Mouse (Mus musculus): ENCODE data around the gene Sprr2i.

The Sprr2i gene

GRCm38 (mm10) chr3:92407691-92408090, at the start of gene Sprr2i:
TSS of gene Sprr2i (plus strand) at chr3:92407991.
- no peak for DNase-seq (ENCODE audit: low spot score in 2 of 2)

- DNase-seq (ENCODE audit: low spot score in 2 of 2): no peak
Measured at GRCm38 (mm10) chr3:92361619-92362018, 46.2 kb upstream of the Sprr2i start.

- DNase-seq (ENCODE audit: low spot score in 2 of 2): no peak
Measured at GRCm38 (mm10) chr3:92364887-92365286, 42.9 kb upstream of the Sprr2i start, which contains the start of gene Sprr2f. TSS of gene Sprr2f (plus strand) at chr3:92365187.

GRCm38 (mm10) chr3:92373613-92374012, 34.2 kb upstream of the Sprr2i start:
- no peak for DNase-seq (ENCODE audit: low spot score in 2 of 2)

GRCm38 (mm10) chr3:92385385-92385784, 22.4 kb upstream of the Sprr2i start, which contains the start of gene Sprr2h:
TSS of gene Sprr2h (plus strand) at chr3:92385685.
- DNase-seq (ENCODE audit: low spot score in 2 of 2): no peak

- DNase-seq (ENCODE audit: low spot score in 2 of 2): no peak
Measured at GRCm38 (mm10) chr3:92394301-92394700, 13.5 kb upstream of the Sprr2i start.

GRCm38 (mm10) chr3:92417782-92418181, 10.0 kb downstream of the Sprr2i start, which contains the start of gene Sprr2j-ps:
TSS of gene Sprr2j-ps (plus strand) at chr3:92418082.
- DNase-seq (ENCODE audit: low spot score in 2 of 2): no peak

GRCm38 (mm10) chr3:92429323-92429722, 21.5 kb downstream of the Sprr2i start, which contains the start of gene Gm9774:
TSS of gene Gm9774 (minus strand) at chr3:92429423.
- DNase-seq (ENCODE audit: low spot score in 2 of 2): no peak

- no peak for DNase-seq (ENCODE audit: low spot score in 2 of 2)
Measured at GRCm38 (mm10) chr3:92432282-92432681, 24.5 kb downstream of the Sprr2i start, which contains the start of gene Sprr2k. TSS of gene Sprr2k (plus strand) at chr3:92432582.

GRCm38 (mm10) chr3:92438689-92439088, 30.9 kb downstream of the Sprr2i start, which contains the start of gene Sprr1b:
TSS of gene Sprr1b (minus strand) at chr3:92438789.
- DNase-seq (ENCODE audit: low spot score in 2 of 2): no peak

GRCm38 (mm10) chr3:92440177-92440576, 32.4 kb downstream of the Sprr2i start:
- no peak for DNase-seq (ENCODE audit: low spot score in 2 of 2)

- no peak for DNase-seq (ENCODE audit: low spot score in 2 of 2)
Measured at GRCm38 (mm10) chr3:92455151-92455550, 47.4 kb downstream of the Sprr2i start.

- DNase-seq (ENCODE audit: low spot score in 2 of 2): no peak
Measured at GRCm38 (mm10) chr3:92458620-92459019, 50.8 kb downstream of the Sprr2i start, which contains the start of gene Sprr3. TSS of gene Sprr3 (minus strand) at chr3:92458720.
